Mouse (Mus musculus) liver, adult 2 months (tissue): ENCODE results near the gene Ebf4. TPM values are rescaled to one million over a fixed set of nuclear protein-coding genes. Genes with fewer than 3 reads are reported as not detected.

Experiments
- DNase-seq: peaks from one replicate; pipeline ENCODE4 v3.0.0-alpha.2; 2011; ENCODE audit warnings: low read depth, low spot score; ENCODE audit errors: extremely low read depth
- H3K27ac ChIP-seq: fragments of 200-500 bp; replicated peaks from 2 replicates; pipeline ENCODE4 v1.5.1; 2012; ENCODE audit warnings: low read depth, mild to moderate bottlenecking, control low read depth, inconsistent platforms, low read length; ENCODE audit not compliant: insufficient read depth
- H3K27me3 ChIP-seq: fragments of 200-500 bp; 2 replicates; pipeline ENCODE4 v1.6.1; 2012; ENCODE audit warnings: mild to moderate bottlenecking, moderate library complexity, low read length, inconsistent platforms; ENCODE audit not compliant: control insufficient read depth, insufficient read depth
- H3K36me3 ChIP-seq: fragments of 200-500 bp; 2 replicates; pipeline ENCODE4 v1.6.1; 2012; ENCODE audit warnings: low read length, inconsistent platforms; ENCODE audit not compliant: control insufficient read depth, insufficient read depth
- H3K4me1 ChIP-seq: fragments of 200-500 bp; 2 replicates; pipeline ENCODE4 v1.6.1; 2011; ENCODE audit warnings: low read length; ENCODE audit not compliant: control insufficient read depth, insufficient read depth
- H3K4me3 ChIP-seq: fragments of 200-500 bp; 2 replicates; pipeline ENCODE4 v1.5.1; 2011; ENCODE audit warnings: low read depth, mild to moderate bottlenecking, control low read depth, low read length, moderate library complexity; ENCODE audit not compliant: insufficient read depth
- H3K79me2 ChIP-seq: fragments of 200-500 bp; 2 replicates; pipeline ENCODE4 v1.6.1; 2012; ENCODE audit warnings: inconsistent platforms, mild to moderate bottlenecking, low read length, moderate library complexity; ENCODE audit not compliant: control insufficient read depth, insufficient read depth
- H3K9ac ChIP-seq: fragments of 200-500 bp; 2 replicates; pipeline ENCODE4 v1.6.1; 2012; ENCODE audit warnings: low read depth, mild to moderate bottlenecking, control low read depth, inconsistent platforms, low read length
- CTCF ChIP-seq: fragments of 200-500 bp; IDR thresholded peaks from 2 replicates; pipeline ENCODE4 v1.5.1; 2011; ENCODE audit warnings: low read depth, low read length, control low read depth
- POLR2A ChIP-seq: fragments of 200-500 bp; IDR thresholded peaks from 2 replicates; pipeline ENCODE4 v1.6.1; 2011; ENCODE audit warnings: low read length, control low read depth; ENCODE audit not compliant: insufficient read depth; ENCODE audit errors: extremely low read depth
- WGBS: fragments of 180-500 bp; shearing (Covaris S2); methylation state at CpG from one replicate; pipeline ENCODE4 v1.1.7; 2018; 5-methylcytosine and 5-hydroxymethylcytosine counted together
- polyA plus RNA-seq: library from polyadenylated mRNA; depleted of rRNA; stranded (reverse); fragments of >200 nt; gene quantifications from 2 replicates; pipeline ENCODE4 v1.2.3, GENCODE M21; 2012
- total RNA-seq: library from RNA; depleted of rRNA; stranded (reverse); fragments of >200 nt; gene quantifications from 2 replicates; pipeline ENCODE4 v1.2.3, GENCODE M21; 2014

The Ebf4 gene
- total and polyA plus RNA-seq, 2 experiments: 0.09 to 0.22 TPM

- Histone ChIP-seq H3K79me2 (peaks cover 13% of the 10 kb centered on the region; the same call in 1 of the 2 replicates), H3K4me1 (peaks cover 9% of the 10 kb centered on the region), H3K9ac (no peak overlapping the region), H3K27ac (no peak overlapping the region), H3K36me3 (peaks cover 33% of the 10 kb centered on the region), H3K27me3 (no peaks in the 10 kb centered on the region), H3K4me3 (no peak overlapping the region)
- 68% methylated on average over 8 of the region's 8 CpGs for WGBS
- no peak for DNase-seq
- TF ChIP-seq CTCF (no peak), POLR2A (no peak)
These were observed 15.3 kb upstream of the Ebf4 start for GRCm38 (mm10) chr2:130279600-130280091.

- Histone ChIP-seq H3K27ac (no peak overlapping the region), H3K4me1 (peaks cover 5% of the 10 kb centered on the region)
- DNase-seq: no peak
These were observed 14.7 kb upstream of the Ebf4 start for GRCm38 (mm10) chr2:130280224-130280623.

GRCm38 (mm10) chr2:130280818-130281217 lies 14.2 kb upstream of the Ebf4 start:
- peaks cover 11% of the 10 kb centered on the region; the same call in 1 of the 2 replicates for H3K79me2 ChIP-seq
- H3K4me3 ChIP-seq: no peak overlapping the region
- WGBS: 66% methylated on average over 4 of the region's 4 CpGs
- H3K27me3 ChIP-seq: no peaks in the 10 kb centered on the region
- H3K36me3 ChIP-seq: peaks cover 32% of the 10 kb centered on the region
- no peak overlapping the region for H3K27ac ChIP-seq
- H3K9ac ChIP-seq: no peak overlapping the region
- no peak for TF ChIP-seq POLR2A
- TF ChIP-seq CTCF: no peak
- H3K4me1 ChIP-seq: peaks cover 5% of the 10 kb centered on the region
- DNase-seq: no peak

More at GRCm38 (mm10) chr2:130280224-130280623, 14.7 kb upstream of the Ebf4 start:
- Histone ChIP-seq H3K4me3 (no peak overlapping the region), H3K79me2 (peaks cover 11% of the 10 kb centered on the region; the same call in 1 of the 2 replicates), H3K36me3 (peaks cover 33% of the 10 kb centered on the region), H3K27me3 (no peaks in the 10 kb centered on the region), H3K9ac (no peak overlapping the region)
- WGBS: 76% methylated on average over 7 of the region's 7 CpGs
- no peak for TF ChIP-seq POLR2A
- no peak for TF ChIP-seq CTCF

- Histone ChIP-seq H3K27ac (peak within 1 kb of the TSS; percentile 80), H3K79me2 (peaks cover 11% of the 10 kb centered on the region; the same call in 1 of the 2 replicates), H3K36me3 (peaks cover 16% of the 10 kb centered on the region; the same call in 1 of the 2 replicates), H3K4me3 (peak within 1 kb of the TSS; percentile 83), H3K27me3 (no peaks in the 10 kb centered on the region), H3K9ac (peak within 1 kb of the TSS; percentile 91), H3K4me1 (peaks cover 5% of the 10 kb centered on the region)
- TF ChIP-seq POLR2A (peak; percentile 68), CTCF (no peak)
- DNase-seq: peak; percentile 81
- 1% methylated on average over 51 of the region's 51 CpGs for WGBS
These were observed 10.9 kb upstream of the Ebf4 start, which contains the start of gene Idh3b for GRCm38 (mm10) chr2:130283854-130284654. Idh3b (minus strand) TSS chr2:130284547.

- peaks cover under 1% of the 10 kb centered on the region; the same call in 1 of the 2 replicates for H3K27me3 ChIP-seq
- no peak overlapping the region for H3K9ac ChIP-seq
- WGBS: 72% methylated on average over 4 of the region's 4 CpGs
- H3K4me1 ChIP-seq: no peaks in the 10 kb centered on the region
- no peaks in the 10 kb centered on the region for H3K36me3 ChIP-seq
- no peak overlapping the region for H3K4me3 ChIP-seq
- H3K27ac ChIP-seq: no peak overlapping the region
- no peak for TF ChIP-seq CTCF
- TF ChIP-seq POLR2A: no peak
- no peak for DNase-seq
- peaks cover 1% of the 10 kb centered on the region; the same call in 1 of the 2 replicates for H3K79me2 ChIP-seq
These were observed 5.9 kb upstream of the Ebf4 start for GRCm38 (mm10) chr2:130289086-130289485.
